Mouse (Mus musculus) midbrain, embryonic 10.5 days (tissue): Measurements from ENCODE around the gene Svep1. TPM values are rescaled to one million over a fixed set of nuclear protein-coding genes. Genes with fewer than 3 reads are reported as not detected.

ENCODE experiments used
- DNase-seq: peaks from one replicate; pipeline ENCODE4 v3.0.0-alpha.2; 2017; ENCODE audit warnings: low spot score
- H3K27ac ChIP-seq: fragments of 300-500 bp; sonication (generic); replicated peaks from 2 replicates; pipeline ENCODE4 v1.5.1; 2016; ENCODE audit warnings: mild to moderate bottlenecking
- H3K27me3 ChIP-seq: fragments of 300-500 bp; sonication (generic); 2 replicates; pipeline ENCODE4 v1.6.1; 2016; ENCODE audit warnings: low read depth, mild to moderate bottlenecking; ENCODE audit not compliant: poor library complexity, severe bottlenecking
- H3K36me3 ChIP-seq: fragments of 300-500 bp; sonication (generic); 2 replicates; pipeline ENCODE4 v1.6.1; 2016; ENCODE audit warnings: mild to moderate bottlenecking, moderate library complexity
- H3K4me1 ChIP-seq: fragments of 300-500 bp; sonication (generic); 2 replicates; pipeline ENCODE4 v1.6.1; 2016
- H3K4me3 ChIP-seq: fragments of 300-500 bp; sonication (generic); 2 replicates; pipeline ENCODE4 v1.5.1; 2016; ENCODE audit warnings: mild to moderate bottlenecking, moderate library complexity
- H3K9me3 ChIP-seq: fragments of 300-500 bp; sonication (generic); replicated peaks from 2 replicates; pipeline ENCODE4 v1.6.1; 2016; ENCODE audit warnings: mild to moderate bottlenecking
- WGBS: fragments of 180-500 bp; shearing (Covaris S2); methylation state at CpG from one replicate; pipeline ENCODE4 v1.1.7; 2016; 5-methylcytosine and 5-hydroxymethylcytosine counted together
- polyA plus RNA-seq: library from polyadenylated mRNA; unstranded; fragments of >200 nt; fragmentation: Nextera tagmentation; extraction: Ambion mirVana; gene quantifications from 2 replicates; pipeline ENCODE4 v1.2.1, GENCODE M21; 2016

Svep1 gene
- polyA plus RNA-seq, 1 experiment from 2014 or later, result 1.8 TPM

DNA sequence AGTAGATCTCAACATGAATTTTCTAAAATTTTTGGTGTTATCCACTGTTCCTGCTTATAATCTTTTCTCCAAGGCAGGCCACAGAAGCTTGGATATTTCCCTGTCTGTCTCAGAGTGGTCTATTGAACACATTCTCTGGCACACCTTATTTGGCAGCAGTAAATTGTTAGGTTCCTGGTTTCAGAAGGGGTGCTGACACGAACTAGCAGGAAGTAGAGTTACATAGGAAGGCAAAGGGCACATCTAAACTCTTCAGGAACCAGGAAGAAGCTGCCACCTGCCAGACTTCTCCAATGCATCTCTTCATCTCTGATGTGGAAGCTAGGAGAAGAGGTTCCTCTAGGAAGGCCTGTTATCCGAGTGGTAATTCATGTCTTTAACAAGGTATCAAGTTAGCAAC lies 141.9 kb downstream of the Svep1 start:
- 79% methylated on average over 2 of the region's 2 CpGs for WGBS
- H3K9me3 ChIP-seq, result no peaks in the 10 kb centered on the region
- no peak overlapping the region for H3K27ac ChIP-seq
- no peaks in the 10 kb centered on the region for H3K4me1 ChIP-seq
- no peaks in the 10 kb centered on the region for H3K27me3 ChIP-seq
- H3K4me3 ChIP-seq, result no peak overlapping the region
- no peak for DNase-seq
- H3K36me3 ChIP-seq, result no peaks in the 10 kb centered on the region

DNA sequence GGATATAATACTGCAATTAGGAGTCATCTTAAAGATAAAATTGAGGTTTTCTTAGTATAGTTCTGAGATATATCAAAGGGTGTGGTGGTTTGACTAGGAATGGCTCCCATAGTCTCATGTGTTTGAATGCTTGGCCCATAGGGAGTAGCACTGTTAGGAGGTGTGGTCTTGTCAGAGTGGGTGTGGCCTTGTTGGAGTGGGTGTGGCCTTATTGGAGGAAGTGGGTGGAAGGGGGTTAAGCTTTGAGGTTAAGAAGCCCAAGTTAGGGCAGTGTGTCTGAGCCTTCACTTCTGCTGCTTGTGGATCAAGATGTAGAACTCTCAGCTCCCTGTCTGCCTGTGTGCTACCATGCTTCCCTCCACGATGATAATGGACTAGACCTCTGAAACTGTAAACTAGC lies 143.7 kb downstream of the Svep1 start:
- no peak overlapping the region for H3K4me3 ChIP-seq
- 94% methylated on average over 1 of the region's 1 CpGs for WGBS
- no peaks in the 10 kb centered on the region for H3K36me3 ChIP-seq
- no peak for DNase-seq
- H3K27me3 ChIP-seq, result no peaks in the 10 kb centered on the region
- H3K9me3 ChIP-seq, result no peaks in the 10 kb centered on the region
- H3K4me1 ChIP-seq, result no peaks in the 10 kb centered on the region
- H3K27ac ChIP-seq, result no peak overlapping the region

DNA sequence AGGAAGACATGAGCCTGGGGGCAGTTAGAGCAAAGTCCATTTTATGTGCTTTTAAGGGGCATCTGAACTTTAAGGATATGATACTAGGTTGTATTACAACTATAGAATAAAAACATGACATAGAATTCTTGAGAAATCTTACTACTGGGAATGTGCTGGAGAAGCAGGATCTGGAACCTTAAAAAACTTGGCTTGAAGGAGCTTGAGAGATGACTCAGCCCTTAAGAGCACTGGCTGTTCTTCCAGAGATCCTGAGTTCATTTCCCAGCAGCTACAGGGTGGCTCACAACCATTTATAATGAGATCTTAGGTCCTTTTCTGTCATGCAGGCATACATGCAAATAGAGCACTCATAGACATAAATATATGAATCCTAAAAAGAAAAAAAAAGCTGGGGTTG lies 151.0 kb downstream of the Svep1 start:
- no peaks in the 10 kb centered on the region for H3K9me3 ChIP-seq
- no peak overlapping the region for H3K4me3 ChIP-seq
- H3K27me3 ChIP-seq, result no peaks in the 10 kb centered on the region
- H3K36me3 ChIP-seq, result no peaks in the 10 kb centered on the region
- no peaks in the 10 kb centered on the region for H3K4me1 ChIP-seq
- no peak for DNase-seq
- H3K27ac ChIP-seq, result no peak overlapping the region

GRCm38 (mm10) chr4:58054441-58054840 lies 152.2 kb downstream of the Svep1 start:
- Histone ChIP-seq H3K4me1 (no peaks in the 10 kb centered on the region), H3K27ac (no peak overlapping the region), H3K27me3 (no peaks in the 10 kb centered on the region), H3K4me3 (no peak overlapping the region), H3K9me3 (no peaks in the 10 kb centered on the region), H3K36me3 (no peaks in the 10 kb centered on the region)
- no peak for DNase-seq
- WGBS, result 75% methylated on average over 5 of the region's 5 CpGs

DNA sequence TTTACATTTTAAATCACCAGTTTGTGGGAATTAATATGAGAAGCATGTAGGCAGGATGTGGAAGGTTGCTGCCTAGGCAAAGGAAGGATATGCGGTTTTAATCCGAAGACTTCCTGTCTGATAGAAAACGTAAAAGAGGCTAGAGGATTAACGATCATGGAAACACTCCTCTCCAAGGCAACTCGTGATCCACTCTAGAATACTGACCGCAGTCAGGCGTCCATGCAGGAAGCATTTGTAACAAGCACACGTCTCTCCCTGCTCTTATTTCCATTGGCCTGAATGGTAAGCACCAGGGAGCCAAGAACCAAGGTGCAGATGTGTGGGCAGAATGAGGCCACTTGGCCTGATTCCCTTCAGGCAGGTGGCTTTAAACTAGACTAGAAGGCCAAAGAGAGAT lies 155.9 kb downstream of the Svep1 start:
- WGBS, result 87% methylated on average over 8 of the region's 8 CpGs
- Histone ChIP-seq H3K4me1 (0 out of 2 replicates have a peak, but pooled peaks cover 4% of the 10 kb centered on the region), H3K4me3 (no peak overlapping the region), H3K27me3 (no peaks in the 10 kb centered on the region), H3K36me3 (no peaks in the 10 kb centered on the region), H3K27ac (no peak overlapping the region), H3K9me3 (no peaks in the 10 kb centered on the region)
- no peak for DNase-seq

DNA sequence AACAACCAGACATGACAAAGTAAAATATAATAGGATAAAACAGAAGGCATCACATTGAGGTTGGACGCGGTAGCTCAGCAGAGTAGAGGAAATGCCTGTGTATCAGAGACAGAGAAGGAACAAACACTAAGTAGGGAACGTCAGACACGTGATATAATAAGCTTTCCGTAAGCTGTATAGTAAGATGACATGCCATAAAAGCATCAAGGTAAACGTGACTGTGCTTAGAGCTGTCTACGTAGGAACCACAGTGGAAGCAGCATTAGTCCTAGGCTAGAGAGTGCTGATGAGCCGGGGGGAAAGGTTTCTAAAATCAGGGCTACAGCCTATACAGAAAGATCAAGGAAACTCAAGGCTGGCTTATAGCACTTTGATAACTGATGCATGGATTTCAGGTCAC lies 156.4 kb downstream of the Svep1 start:
- Histone ChIP-seq H3K27me3 (no peaks in the 10 kb centered on the region), H3K4me3 (no peak overlapping the region), H3K9me3 (no peaks in the 10 kb centered on the region), H3K4me1 (0 out of 2 replicates have a peak, but pooled peaks cover 4% of the 10 kb centered on the region), H3K27ac (no peak overlapping the region), H3K36me3 (no peaks in the 10 kb centered on the region)
- DNase-seq, result no peak
- 90% methylated on average over 8 of the region's 8 CpGs for WGBS

DNA sequence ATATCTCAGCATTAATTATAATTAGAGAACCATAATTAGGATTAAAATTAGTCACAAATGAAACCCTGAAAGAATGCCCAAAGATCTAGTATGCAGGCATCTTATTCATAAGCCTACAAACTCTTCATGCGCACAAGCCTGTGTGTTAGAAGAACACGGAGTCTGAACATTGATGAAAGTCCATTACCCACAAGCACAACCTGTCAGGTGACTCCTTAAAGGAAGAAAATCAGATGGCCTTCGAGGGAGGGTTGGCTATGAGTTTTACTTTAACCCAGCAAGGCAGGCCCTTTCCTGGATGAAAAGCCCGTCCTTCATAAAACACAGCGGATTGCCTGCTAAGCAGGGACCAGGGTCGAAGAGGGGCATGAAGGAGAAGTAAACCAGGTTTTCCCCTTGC lies 161.8 kb downstream of the Svep1 start:
- H3K27ac ChIP-seq, result no peak overlapping the region
- no peaks in the 10 kb centered on the region for H3K27me3 ChIP-seq
- no peaks in the 10 kb centered on the region for H3K9me3 ChIP-seq
- H3K36me3 ChIP-seq, result no peaks in the 10 kb centered on the region
- H3K4me1 ChIP-seq, result 0 out of 2 replicates have a peak, but pooled peaks cover 4% of the 10 kb centered on the region
- H3K4me3 ChIP-seq, result no peak overlapping the region
- WGBS, result 90% methylated on average over 6 of the region's 6 CpGs
- no peak for DNase-seq

DNA sequence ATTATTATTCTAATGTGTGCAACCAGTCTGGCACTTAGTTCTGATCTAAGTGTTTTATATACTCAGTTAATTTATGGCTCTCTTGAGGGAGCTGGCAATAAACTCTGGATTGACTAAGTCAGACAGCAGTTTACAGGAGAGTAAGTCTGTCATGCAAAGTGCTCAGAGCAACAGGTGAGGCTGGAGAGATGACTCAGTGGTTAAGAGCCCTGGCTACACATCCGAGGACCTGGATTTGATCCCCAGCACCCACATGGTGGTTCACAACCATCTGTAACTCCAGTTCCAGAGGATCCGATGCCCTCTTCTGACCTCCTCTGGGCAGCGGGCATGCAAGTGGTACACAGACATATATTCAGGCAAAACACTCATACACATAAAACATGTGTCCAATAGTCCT lies 162.3 kb downstream of the Svep1 start:
- H3K27ac ChIP-seq, result no peak overlapping the region
- DNase-seq, result no peak
- 0 out of 2 replicates have a peak, but pooled peaks cover 4% of the 10 kb centered on the region for H3K4me1 ChIP-seq
- no peaks in the 10 kb centered on the region for H3K27me3 ChIP-seq
- H3K9me3 ChIP-seq, result no peaks in the 10 kb centered on the region
- no peak overlapping the region for H3K4me3 ChIP-seq
- WGBS, result 91% methylated on average over 3 of the region's 3 CpGs
- H3K36me3 ChIP-seq, result no peaks in the 10 kb centered on the region

- no peak overlapping the region for H3K4me3 ChIP-seq
Observed at GRCm38 (mm10) chr4:58040093-58040492, 166.6 kb downstream of the Svep1 start.

GRCm38 (mm10) chr4:58037096-58037705 lies 169.5 kb downstream of the Svep1 start:
- H3K4me1 ChIP-seq, result no peaks in the 10 kb centered on the region
- no peak overlapping the region for H3K4me3 ChIP-seq
- no peaks in the 10 kb centered on the region for H3K9me3 ChIP-seq
- no peak for DNase-seq
- WGBS, result 92% methylated on average over 6 of the region's 6 CpGs
- H3K27me3 ChIP-seq, result no peaks in the 10 kb centered on the region
- no peaks in the 10 kb centered on the region for H3K36me3 ChIP-seq
- no peak overlapping the region for H3K27ac ChIP-seq

More at GRCm38 (mm10) chr4:58040093-58040492, 166.6 kb downstream of the Svep1 start:
- Histone ChIP-seq H3K36me3 (no peaks in the 10 kb centered on the region), H3K27ac (no peak overlapping the region), H3K9me3 (no peaks in the 10 kb centered on the region), H3K27me3 (no peaks in the 10 kb centered on the region), H3K4me1 (no peaks in the 10 kb centered on the region)
- DNase-seq, result no peak
- WGBS, result 85% methylated on average over 2 of the region's 2 CpGs

DNA sequence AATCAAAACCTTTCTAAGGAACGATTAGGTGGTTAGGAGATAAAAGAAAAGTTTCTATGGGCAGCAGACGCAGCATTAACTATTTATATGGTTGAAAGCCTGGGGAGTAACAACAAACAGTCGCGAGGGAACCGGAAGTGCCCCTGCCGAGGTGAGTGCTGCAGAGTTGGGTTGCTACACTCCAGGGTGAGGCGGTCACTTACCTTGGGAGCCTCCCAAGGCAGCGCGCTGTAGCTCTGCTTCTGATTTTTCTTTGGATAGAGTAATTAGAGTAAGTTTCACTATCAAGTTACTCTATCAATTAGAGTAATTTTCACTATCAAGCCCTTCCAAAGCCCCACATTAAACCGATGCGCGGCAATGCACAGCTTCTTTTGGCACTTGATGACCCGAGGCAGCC lies 172.0 kb downstream of the Svep1 start:
- no peak overlapping the region for H3K4me3 ChIP-seq
- H3K27me3 ChIP-seq, result no peaks in the 10 kb centered on the region
- 61% methylated on average over 13 of the region's 13 CpGs for WGBS
- H3K27ac ChIP-seq, result no peak overlapping the region
- H3K4me1 ChIP-seq, result no peaks in the 10 kb centered on the region
- DNase-seq, result no peak
- no peaks in the 10 kb centered on the region for H3K36me3 ChIP-seq
- H3K9me3 ChIP-seq, result peaks cover 5% of the 10 kb centered on the region; the same call in 1 of the 2 replicates

- DNase-seq, result no peak
- Histone ChIP-seq H3K4me3 (no peak overlapping the region), H3K36me3 (no peaks in the 10 kb centered on the region), H3K27ac (no peak overlapping the region), H3K4me1 (no peaks in the 10 kb centered on the region), H3K27me3 (no peaks in the 10 kb centered on the region), H3K9me3 (peaks cover 5% of the 10 kb centered on the region; the same call in 1 of the 2 replicates)
- WGBS, result 91% methylated on average over 1 of the region's 1 CpGs
Observed at GRCm38 (mm10) chr4:58032714-58033113, 173.9 kb downstream of the Svep1 start.

- WGBS, result 96% methylated on average over 5 of the region's 5 CpGs
- H3K9me3 ChIP-seq, result no peaks in the 10 kb centered on the region
Observed at GRCm38 (mm10) chr4:58009024-58009423, 197.6 kb downstream of the Svep1 start, which contains the start of gene Txndc8. TSS of gene Txndc8 (minus strand) at chr4:58009124.

GRCm38 (mm10) chr4:58003501-58003900 lies 203.2 kb downstream of the Svep1 start:
- Histone ChIP-seq H3K9me3 (no peaks in the 10 kb centered on the region), H3K27me3 (no peaks in the 10 kb centered on the region), H3K36me3 (no peaks in the 10 kb centered on the region), H3K4me1 (no peaks in the 10 kb centered on the region), H3K27ac (no peak overlapping the region), H3K4me3 (no peak overlapping the region)
- no peak for DNase-seq
- 64% methylated on average over 3 of the region's 3 CpGs for WGBS

More at GRCm38 (mm10) chr4:58009024-58009423, 197.6 kb downstream of the Svep1 start, which contains the start of gene Txndc8:
- no peak for DNase-seq
- Histone ChIP-seq H3K4me1 (no peaks in the 10 kb centered on the region), H3K27ac (no peak within 1 kb of the TSS), H3K36me3 (no peaks in the 10 kb centered on the region), H3K4me3 (no peak within 1 kb of the TSS), H3K27me3 (no peaks in the 10 kb centered on the region)
